10 mouse cellular contexts compared by ENCODE assay signal in the genomic region with DNA sequence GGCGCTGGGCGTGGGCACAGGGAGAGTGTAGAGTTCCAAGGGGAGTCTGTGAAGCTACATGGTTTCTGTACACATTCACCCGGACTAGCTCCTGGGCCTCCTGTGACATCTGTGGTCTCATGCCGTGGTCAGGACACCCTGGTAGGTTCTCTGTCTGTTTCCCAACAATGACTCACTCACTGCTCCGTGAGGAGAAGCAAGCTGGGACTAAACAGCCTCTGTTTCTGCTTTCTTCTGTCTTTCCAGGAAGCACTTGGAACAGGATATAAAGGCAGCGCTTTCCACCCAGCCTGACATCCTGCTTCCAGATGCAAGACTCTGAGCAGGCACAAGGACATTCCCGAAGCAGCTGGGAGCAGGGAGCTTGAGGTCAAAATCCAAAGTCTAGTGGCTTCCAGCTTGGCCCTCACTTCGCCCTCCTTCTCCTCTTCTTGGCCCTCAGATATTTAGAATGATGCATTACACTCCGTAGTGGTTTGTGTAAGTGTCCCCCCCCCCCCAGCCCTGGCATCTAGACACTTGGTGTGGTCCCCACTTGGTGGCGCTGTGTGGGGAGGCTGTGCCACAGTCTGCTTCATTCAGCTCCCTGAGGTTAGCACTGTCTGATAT. TPM values are rescaled to one million over a fixed set of nuclear protein-coding genes. Genes with fewer than 3 reads are reported as not detected.
DNase-seq lines count a peak whose midpoint lies in the region; ATAC-seq and TF ChIP-seq lines count a peak whose summit lies in the region.
"Had no signal": no experiment of that assay in that cellular context is flagged by ENCODE, and none has a peak within 500 bp of the region (broad histone marks: within the 10 kb centered on the region; RNA-seq: fewer than 3 reads in every experiment).

No protein-coding gene starts in this region.

- H3K36me3 ChIP-seq in liver, adult 2 months (ENCODE audit: control insufficient read depth, insufficient read depth, low read length): no peaks in the 10 kb centered on the region
- no peaks in the 10 kb centered on the region for H3K36me3 ChIP-seq in liver, embryonic 11.5 days (ENCODE audit: control insufficient read depth, insufficient read depth, low read length)
- H3K36me3 ChIP-seq in heart, embryonic 10.5 days: no peaks in the 10 kb centered on the region
- no peaks in the 10 kb centered on the region for H3K36me3 ChIP-seq in stomach, embryonic 14.5 days (ENCODE audit: control insufficient read depth, insufficient read depth, low read length)
- H3K36me3 ChIP-seq: embryonic facial prominence, embryonic 12.5 days; neural tube, embryonic 12.5 days had no signal

- no peak overlapping the region for H3K9ac ChIP-seq in liver, adult 2 months (ENCODE audit: low read depth, low read length)
- no peak overlapping the region for H3K9ac ChIP-seq in liver, embryonic 11.5 days (ENCODE audit: low read depth, low read length)
- H3K9ac ChIP-seq in stomach, embryonic 14.5 days (replicated peaks; ENCODE audit: low read depth, low read length): no peak overlapping the region
- H3K9ac ChIP-seq: embryonic facial prominence, embryonic 12.5 days; neural tube, embryonic 12.5 days had no signal

- no peak for ATAC-seq in liver, embryonic 11.5 days (replicated peaks; ENCODE audit: low FRiP score)
- no peak for ATAC-seq in stomach, embryonic 14.5 days (ENCODE audit: insufficient number of reproducible peaks, insufficient read depth, low FRiP score, low read depth)

- peak overlapping the region; percentile 55 for H3K27ac ChIP-seq in liver, adult 2 months (replicated peaks; ENCODE audit: insufficient read depth, low read depth, low read length)
- H3K27ac ChIP-seq in liver, embryonic 11.5 days (ENCODE audit: low read depth, low read length): no peak overlapping the region
- peak overlapping the region; percentile 77 for H3K27ac ChIP-seq in heart, embryonic 10.5 days
- peak overlapping the region; percentile 11; the same call in 1 of the 2 replicates for H3K27ac ChIP-seq in stomach, embryonic 14.5 days (ENCODE audit: low read length)
- H3K27ac ChIP-seq: embryonic facial prominence, embryonic 12.5 days; neural tube, embryonic 12.5 days had no signal

- H3K4me1 ChIP-seq in liver, adult 2 months (ENCODE audit: control insufficient read depth, insufficient read depth, low read length): peaks cover 17% of the 10 kb centered on the region
- H3K4me1 ChIP-seq in liver, embryonic 11.5 days (replicated peaks; ENCODE audit: control insufficient read depth, insufficient read depth, low read length): peaks cover 14% of the 10 kb centered on the region
- H3K4me1 ChIP-seq in heart, embryonic 10.5 days: peaks cover 46% of the 10 kb centered on the region
- peaks cover 23% of the 10 kb centered on the region for H3K4me1 ChIP-seq in stomach, embryonic 14.5 days (ENCODE audit: control insufficient read depth, insufficient read depth, low read length)

- peak; percentile 70 for TF ChIP-seq CTCF in liver, adult 2 months (IDR thresholded peaks at IDR 0.05; ENCODE audit: low read depth, low read length)

- H3K9me3 ChIP-seq in liver, embryonic 11.5 days (ENCODE audit: control insufficient read depth, low read length): no peaks in the 10 kb centered on the region
- H3K9me3 ChIP-seq in heart, embryonic 10.5 days: no peaks in the 10 kb centered on the region
- no peaks in the 10 kb centered on the region for H3K9me3 ChIP-seq in stomach, embryonic 14.5 days (ENCODE audit: control insufficient read depth, low read depth, low read length)
- H3K9me3 ChIP-seq: embryonic facial prominence, embryonic 12.5 days; neural tube, embryonic 12.5 days had no signal

- peak; percentile 37 for DNase-seq in liver, adult 2 months (ENCODE audit: extremely low read depth, low read depth, low spot score)
- no peak for DNase-seq in liver, embryonic 11.5 days (ENCODE audit: low spot score)
- DNase-seq in adrenal gland, postnatal 36 days: peak; percentile 66 to 83
- no peak for DNase-seq in heart, embryonic 10.5 days (ENCODE audit: low spot score)
- DNase-seq in kidney, postnatal 25 days: peak; percentile 71 to 76
- DNase-seq in ovary, postnatal 14 days (ENCODE audit: low spot score): no peak
- DNase-seq in left cerebral cortex, adult 11 months (ENCODE audit: low spot score): no peak

- 45% methylated on average over 10 of the region's 10 CpGs for WGBS in liver, adult 2 months
- 32% methylated on average over 10 of the region's 10 CpGs for WGBS in liver, embryonic 11.5 days
- WGBS in heart, embryonic 10.5 days: 16% methylated on average over 10 of the region's 10 CpGs
- WGBS in stomach, embryonic 14.5 days: 36% methylated on average over 10 of the region's 10 CpGs

- H3K79me2 ChIP-seq in liver, adult 2 months (ENCODE audit: control insufficient read depth, insufficient read depth, low read length): no peaks in the 10 kb centered on the region

- no peak overlapping the region for H3K4me3 ChIP-seq in liver, adult 2 months (ENCODE audit: insufficient read depth, low read depth, low read length)
- no peak overlapping the region for H3K4me3 ChIP-seq in liver, embryonic 11.5 days (ENCODE audit: low read depth, low read length)
- peak overlapping the region; percentile 27; the same call in 1 of the 2 replicates for H3K4me3 ChIP-seq in heart, embryonic 10.5 days
- no peak overlapping the region for H3K4me3 ChIP-seq in stomach, embryonic 14.5 days (ENCODE audit: low read depth, low read length)
- H3K4me3 ChIP-seq: embryonic facial prominence, embryonic 12.5 days; neural tube, embryonic 12.5 days had no signal

- no peak for TF ChIP-seq POLR2A in liver, adult 2 months (IDR thresholded peaks at IDR 0.05; ENCODE audit: extremely low read depth, insufficient read depth, low read length)

- H3K4me2 ChIP-seq in liver, embryonic 11.5 days: no peak overlapping the region
- no peak overlapping the region for H3K4me2 ChIP-seq in stomach, embryonic 14.5 days (replicated peaks; ENCODE audit: low read depth, low read length)
- H3K4me2 ChIP-seq: embryonic facial prominence, embryonic 12.5 days; neural tube, embryonic 12.5 days had no signal

- H3K27me3 ChIP-seq in liver, adult 2 months (ENCODE audit: control insufficient read depth, insufficient read depth, low read length): no peaks in the 10 kb centered on the region
- no peaks in the 10 kb centered on the region for H3K27me3 ChIP-seq in liver, embryonic 11.5 days (replicated peaks; ENCODE audit: control insufficient read depth, insufficient read depth, low read length)
- no peaks in the 10 kb centered on the region for H3K27me3 ChIP-seq in heart, embryonic 10.5 days (ENCODE audit: insufficient read depth, poor library complexity, severe bottlenecking)
- no peaks in the 10 kb centered on the region for H3K27me3 ChIP-seq in stomach, embryonic 14.5 days (ENCODE audit: control insufficient read depth, insufficient read depth, low read length)
- H3K27me3 ChIP-seq: embryonic facial prominence, embryonic 12.5 days; neural tube, embryonic 12.5 days had no signal

RNA-seq across cellular contexts. Expression of a gene that starts 18.5 kb away (rescaled TPM):
- 18.0 and 23.2 TPM in 2 replicates for total RNA-seq in liver, adult 2 months (2014; rRNA removed)
- 10.0 and 13.7 TPM in 2 replicates for polyA plus RNA-seq in liver, adult 2 months (2012; rRNA removed)
- polyA plus RNA-seq in liver, embryonic 11.5 days (2014; fragmentation: Nextera tagmentation; extraction: Ambion mirVana): 24.9 and 25.3 TPM in 2 replicates
- 10 to 100 TPM; 65.2 to 70.7 TPM for total RNA-seq in adrenal gland, postnatal 36 days (2021)
- 20.5 and 23.4 TPM in 2 replicates for polyA plus RNA-seq in heart, embryonic 10.5 days (2016; fragmentation: Nextera tagmentation; extraction: Ambion mirVana)
- 34.0 and 35.7 TPM in 2 replicates for polyA plus RNA-seq in stomach, embryonic 14.5 days (2014; fragmentation: Nextera tagmentation; extraction: Ambion mirVana)

RNA-seq across cellular contexts. Expression of a gene that starts 46.2 kb away (rescaled TPM):
- total RNA-seq in liver, adult 2 months (2014; rRNA removed): 0.37 and 0.54 TPM in 2 replicates
- 0.09 and 0.22 TPM in 2 replicates for polyA plus RNA-seq in liver, adult 2 months (2012; rRNA removed)
- 0.18 and 0.25 TPM in 2 replicates for polyA plus RNA-seq in liver, embryonic 11.5 days (2014; fragmentation: Nextera tagmentation; extraction: Ambion mirVana)
- 1 to 10 TPM; 3.1 to 5.1 TPM for total RNA-seq in adrenal gland, postnatal 36 days (2021)
- polyA plus RNA-seq in heart, embryonic 10.5 days (2016; fragmentation: Nextera tagmentation; extraction: Ambion mirVana): 0.75 and 1.0 TPM in 2 replicates
- 1.4 and 2.2 TPM in 2 replicates for polyA plus RNA-seq in stomach, embryonic 14.5 days (2014; fragmentation: Nextera tagmentation; extraction: Ambion mirVana)

Comparison
In these comparisons a context has a peak if more than half of its experiments do, and no peak if none do; other contexts are left out.
1. DNase-seq: peak in liver, adult 2 months (single experiment), adrenal gland, postnatal 36 days (2 of 2) and kidney, postnatal 25 days (2 of 2); none in liver, embryonic 11.5 days (single experiment), heart, embryonic 10.5 days (single experiment), ovary, postnatal 14 days (single experiment) and left cerebral cortex, adult 11 months (single experiment).